Mouse (Mus musculus): ENCODE data around the gene Hey2.

Gene Hey2

DNA sequence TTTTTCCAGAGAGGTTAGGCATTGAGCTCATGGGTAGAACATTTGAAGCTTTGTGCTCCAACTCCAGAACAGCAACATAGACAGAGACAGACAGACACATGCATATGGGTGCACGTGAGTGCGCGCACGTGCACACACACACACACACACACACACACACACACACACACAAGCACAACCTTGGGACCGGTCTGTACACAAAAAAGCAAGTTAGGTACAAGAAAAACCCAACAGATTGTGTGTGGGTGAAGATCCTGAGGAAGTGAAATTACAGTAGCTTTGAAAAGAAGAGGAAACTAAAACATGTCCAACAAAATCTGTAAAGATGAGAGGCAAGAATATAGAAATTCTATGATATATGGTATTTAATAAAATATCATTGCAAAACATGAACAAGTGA is 53.1 kb downstream of the Hey2 start:
- no peak for DNase-seq

DNA sequence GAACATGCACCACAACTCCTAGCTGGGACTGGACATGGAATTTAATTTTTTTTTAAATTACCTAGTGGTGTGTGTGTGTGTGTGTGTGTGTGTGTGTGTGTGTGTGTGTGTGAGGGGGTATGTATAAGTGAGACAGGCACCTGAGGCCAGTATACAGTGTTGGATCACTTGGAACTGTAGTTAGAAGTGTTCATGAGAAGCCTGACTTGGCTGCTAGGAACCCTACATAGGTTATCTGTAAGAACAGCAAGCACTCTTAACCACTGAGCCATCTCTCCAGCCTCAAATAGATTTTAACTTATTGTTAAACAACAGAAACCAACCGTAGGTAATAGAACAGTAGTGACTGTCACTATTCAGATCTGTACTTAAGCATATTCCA is 54.3 kb downstream of the Hey2 start:
- no peak for DNase-seq

DNA sequence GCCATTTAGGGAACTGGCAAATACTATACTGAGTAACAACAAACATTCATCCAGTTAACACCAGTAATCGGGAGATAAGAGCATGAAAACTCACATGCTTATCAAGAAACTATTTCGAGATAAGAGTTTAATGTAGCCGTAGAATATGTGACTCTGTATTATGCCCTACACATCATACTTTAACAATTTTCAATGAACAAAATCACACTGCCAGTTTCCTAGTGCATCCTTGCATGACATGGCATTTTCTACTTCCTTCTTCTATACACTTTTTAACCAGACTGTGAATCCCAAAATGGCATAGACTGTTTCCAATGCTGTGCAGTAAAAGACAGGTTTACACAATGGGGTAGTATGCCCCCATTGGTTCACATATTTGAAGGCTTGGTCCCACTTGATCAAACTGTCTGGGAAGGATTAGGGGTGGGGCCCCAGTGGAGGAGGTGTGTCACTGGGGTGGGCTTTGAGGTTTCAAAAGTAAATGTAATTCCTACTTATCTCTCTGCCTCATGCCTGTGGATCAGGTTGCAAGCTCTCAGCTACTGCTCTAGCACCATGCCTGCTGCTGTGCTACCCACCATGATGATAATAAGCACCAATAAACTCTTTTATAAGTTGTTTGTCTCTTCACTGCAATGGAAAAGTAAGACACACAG is 54.8 kb downstream of the Hey2 start:
- no peak for DNase-seq

DNA sequence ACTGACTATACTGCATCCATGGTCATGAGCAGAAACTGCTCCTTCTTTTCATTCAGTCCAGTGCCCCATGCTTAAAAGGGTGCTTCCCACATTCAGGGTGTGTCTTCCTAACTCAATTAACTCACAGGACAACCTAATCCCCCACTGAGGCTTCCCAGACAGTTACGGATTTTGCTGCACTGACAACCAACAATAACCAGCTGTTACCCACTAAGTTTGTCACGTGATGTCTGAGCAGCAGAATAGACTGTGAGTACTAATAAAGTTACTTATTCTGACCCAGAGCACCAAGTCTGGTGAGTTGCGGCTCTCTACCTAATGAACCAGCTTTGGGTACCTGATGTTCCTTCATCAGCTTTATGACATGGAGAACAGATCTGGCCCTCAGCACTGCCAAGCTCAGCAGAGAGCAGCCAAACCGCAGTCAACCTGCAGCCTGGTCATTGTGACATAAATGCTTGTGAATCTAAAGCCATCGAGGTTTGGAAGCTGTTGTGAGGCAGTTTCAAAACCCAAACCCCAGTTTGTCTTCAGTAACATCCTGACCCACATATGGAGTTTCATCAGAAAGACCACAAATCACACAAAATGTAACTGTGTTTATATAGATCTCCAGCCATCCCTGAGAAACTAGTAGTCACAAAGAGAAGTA is 56.4 kb downstream of the Hey2 start:
- DNase-seq, result no peak

All from right cerebral cortex, postnatal 4 days (tissue).